Mouse (Mus musculus): ENCODE data around the gene Xaf1. TPM values are rescaled to one million over a fixed set of nuclear protein-coding genes. Genes with fewer than 3 reads are reported as not detected.

The Xaf1 gene
- total and polyA plus RNA-seq, 3 experiments: 1.0 to 1.8 TPM; not detected in 1

DNA sequence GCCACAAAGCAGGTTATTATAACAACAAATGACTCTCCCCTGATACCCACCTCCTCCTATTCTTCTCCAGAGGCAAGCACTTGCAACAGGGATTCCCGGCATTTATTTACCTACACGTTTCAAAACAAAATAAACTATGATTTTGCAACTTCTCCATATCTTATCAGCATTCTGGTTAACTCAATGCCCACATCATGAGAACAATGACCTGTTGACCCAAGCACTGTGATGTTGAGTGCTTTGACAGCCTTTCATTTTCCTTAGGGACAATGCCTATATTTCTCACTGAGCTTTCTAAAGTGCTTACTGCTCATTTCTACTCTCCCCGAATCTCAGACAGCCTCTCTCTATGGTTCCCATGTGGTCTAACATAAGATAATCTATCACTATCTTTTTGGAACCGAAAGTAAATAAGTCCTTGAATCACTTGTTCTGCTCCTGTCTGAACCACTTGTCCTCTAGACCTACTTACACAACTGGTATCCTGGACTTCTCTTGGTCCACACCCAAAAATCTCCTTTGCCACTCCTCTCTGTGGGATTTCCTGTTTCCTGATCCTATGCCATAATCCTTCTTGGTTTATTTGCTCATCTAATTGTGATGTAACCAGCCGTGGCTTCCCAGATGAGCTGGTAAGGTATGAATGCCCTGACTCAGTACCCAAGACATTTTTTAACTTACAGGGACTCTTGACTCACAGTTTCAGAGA, 20.1 kb upstream of the Xaf1 start:
- TF ChIP-seq GATA1 (IDR thresholded peaks at IDR 0.05; ENCODE audit: low read depth, low read length) (no peak), MAZ (IDR thresholded peaks at IDR 0.05; ENCODE audit: low read depth, low read length) (no peak), MEF2A (IDR thresholded peaks at IDR 0.05; ENCODE audit: extremely low read depth, insufficient replicate concordance, low read depth, low read length, poor library complexity, severe bottlenecking) (no peak), MXI1 (IDR thresholded peaks at IDR 0.05; ENCODE audit: low read depth, low read length) (no peak), CHD1 (IDR thresholded peaks at IDR 0.05; ENCODE audit: low read depth, low read length) (no peak), MYB (IDR thresholded peaks at IDR 0.05; ENCODE audit: low read depth, low read length) (no peak), RAD21 (IDR thresholded peaks at IDR 0.05; ENCODE audit: low read depth, low read length) (no peak), RCOR1 (IDR thresholded peaks at IDR 0.05; ENCODE audit: low read depth, low read length) (no peak), NELFE (IDR thresholded peaks at IDR 0.05; ENCODE audit: low read depth, low read length) (no peak), HCFC1 (IDR thresholded peaks at IDR 0.05; ENCODE audit: low read depth, low read length) (no peak), USF1 (IDR thresholded peaks at IDR 0.05; ENCODE audit: low read depth, low read length) (no peak), CTCF (IDR thresholded peaks at IDR 0.05 in 2 of 3, conservative IDR thresholded peaks at IDR 0.05 in 1 of 3; ENCODE audit: control insufficient read depth in 1 of 3, insufficient read depth in 1 of 3, low read depth in 2 of 3, low read length in 3 of 3, poor library complexity in 1 of 3, severe bottlenecking in 1 of 3) (no peak), GABPA (IDR thresholded peaks at IDR 0.05; ENCODE audit: low read depth, low read length) (no peak), ZKSCAN1 (IDR thresholded peaks at IDR 0.05; ENCODE audit: low read depth, low read length) (no peak), SIN3A (IDR thresholded peaks at IDR 0.05; ENCODE audit: low read length) (no peak), MAFK (IDR thresholded peaks at IDR 0.05; ENCODE audit: borderline replicate concordance, low read depth, low read length) (no peak)
- no peaks in the 10 kb centered on the region for H3K9me3 ChIP-seq (replicated peaks; ENCODE audit: insufficient read depth, low read length)
- no peak overlapping the region for H3K27ac ChIP-seq (ENCODE audit: control insufficient read depth, low read depth, low read length)
- no peaks in the 10 kb centered on the region for H3K4me1 ChIP-seq (ENCODE audit: control insufficient read depth in 1 of 2, insufficient read depth in 2 of 2, low read length in 2 of 2)
- DNase-seq (ENCODE audit: low read depth, low spot score): no peak
- H3K27me3 ChIP-seq (ENCODE audit: control insufficient read depth in 1 of 2, insufficient read depth in 2 of 2, low read length in 2 of 2): peaks cover 22 to 26% of the 10 kb centered on the region in 2 experiments
- no peak overlapping the region for H3K9ac ChIP-seq (ENCODE audit: control insufficient read depth, low read depth, low read length, poor library complexity, severe bottlenecking)
- H3K4me3 ChIP-seq (ENCODE audit: control insufficient read depth in 1 of 2, insufficient read depth in 1 of 2, low read depth in 2 of 2, low read length in 2 of 2): no peak overlapping the region
- H3K79me2 ChIP-seq (ENCODE audit: control insufficient read depth, insufficient read depth, low read length, poor library complexity): no peaks in the 10 kb centered on the region
- no peaks in the 10 kb centered on the region for H3K36me3 ChIP-seq (ENCODE audit: control insufficient read depth in 1 of 2, insufficient read depth in 2 of 2, low read length in 2 of 2)

DNA sequence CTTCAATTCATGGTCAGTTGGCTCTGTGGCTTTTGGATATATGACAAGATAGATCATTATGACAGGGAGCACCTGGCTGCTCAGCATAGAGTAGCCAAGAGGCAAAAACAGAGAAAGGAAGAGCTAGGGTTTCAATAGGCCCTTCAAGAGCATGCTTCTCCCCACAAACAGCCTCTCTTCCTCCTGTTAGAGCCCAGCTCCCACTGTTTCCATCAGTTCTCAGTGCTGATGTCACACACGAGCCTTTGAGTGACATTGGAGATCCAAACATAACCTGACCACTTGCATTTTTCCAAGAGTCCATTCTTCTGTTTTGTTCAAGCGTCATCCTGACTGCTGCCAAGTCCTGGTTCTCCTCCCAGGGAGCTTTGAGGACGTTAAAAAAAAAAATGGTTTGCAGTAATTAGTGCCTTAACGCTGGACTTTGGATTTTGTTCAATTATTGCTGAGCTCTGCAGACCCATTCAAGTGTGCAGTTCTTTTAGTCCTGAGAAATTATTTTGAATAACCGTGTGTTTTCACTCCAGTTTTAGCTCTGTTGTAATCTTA, 19.5 kb upstream of the Xaf1 start:
- Histone ChIP-seq H3K27me3 (ENCODE audit: control insufficient read depth in 1 of 2, insufficient read depth in 2 of 2, low read length in 2 of 2) (peaks cover 22 to 26% of the 10 kb centered on the region in 2 experiments), H3K79me2 (ENCODE audit: control insufficient read depth, insufficient read depth, low read length, poor library complexity) (no peaks in the 10 kb centered on the region), H3K27ac (ENCODE audit: control insufficient read depth, low read depth, low read length) (no peak overlapping the region), H3K9me3 (replicated peaks; ENCODE audit: insufficient read depth, low read length) (no peaks in the 10 kb centered on the region), H3K4me3 (ENCODE audit: control insufficient read depth in 1 of 2, insufficient read depth in 1 of 2, low read depth in 2 of 2, low read length in 2 of 2) (no peak overlapping the region), H3K36me3 (ENCODE audit: control insufficient read depth in 1 of 2, insufficient read depth in 2 of 2, low read length in 2 of 2) (no peaks in the 10 kb centered on the region), H3K9ac (ENCODE audit: control insufficient read depth, low read depth, low read length, poor library complexity, severe bottlenecking) (no peak overlapping the region), H3K4me1 (ENCODE audit: control insufficient read depth in 1 of 2, insufficient read depth in 2 of 2, low read length in 2 of 2) (no peaks in the 10 kb centered on the region)
- TF ChIP-seq ZKSCAN1 (IDR thresholded peaks at IDR 0.05; ENCODE audit: low read depth, low read length) (no peak), ETS1 (IDR thresholded peaks at IDR 0.05; ENCODE audit: low read depth, low read length) (no peak), MYC (IDR thresholded peaks at IDR 0.05; ENCODE audit: low read depth, low read length) (no peak), KAT2A (conservative IDR thresholded peaks at IDR 0.05; ENCODE audit: low read depth, low read length) (no peak), ZNF384 (IDR thresholded peaks at IDR 0.05; ENCODE audit: low read depth, low read length) (no peak), RAD21 (IDR thresholded peaks at IDR 0.05; ENCODE audit: low read depth, low read length) (no peak), MXI1 (IDR thresholded peaks at IDR 0.05; ENCODE audit: low read depth, low read length) (no peak), NELFE (IDR thresholded peaks at IDR 0.05; ENCODE audit: low read depth, low read length) (no peak), MAZ (IDR thresholded peaks at IDR 0.05; ENCODE audit: low read depth, low read length) (no peak)
- no peak for DNase-seq (ENCODE audit: low read depth, low spot score)

All from MEL (cell line).